Mouse (Mus musculus) spleen, postnatal 14 days (tissue): ENCODE data around the gene Zbtb25.

Source experiments
- DNase-seq, 2 experiments: peaks; one replicate each; pipeline ENCODE4 v3.0.0; 2021 to 2022; ENCODE audit warnings: low spot score in 2 of 2

Zbtb25 gene

DNA sequence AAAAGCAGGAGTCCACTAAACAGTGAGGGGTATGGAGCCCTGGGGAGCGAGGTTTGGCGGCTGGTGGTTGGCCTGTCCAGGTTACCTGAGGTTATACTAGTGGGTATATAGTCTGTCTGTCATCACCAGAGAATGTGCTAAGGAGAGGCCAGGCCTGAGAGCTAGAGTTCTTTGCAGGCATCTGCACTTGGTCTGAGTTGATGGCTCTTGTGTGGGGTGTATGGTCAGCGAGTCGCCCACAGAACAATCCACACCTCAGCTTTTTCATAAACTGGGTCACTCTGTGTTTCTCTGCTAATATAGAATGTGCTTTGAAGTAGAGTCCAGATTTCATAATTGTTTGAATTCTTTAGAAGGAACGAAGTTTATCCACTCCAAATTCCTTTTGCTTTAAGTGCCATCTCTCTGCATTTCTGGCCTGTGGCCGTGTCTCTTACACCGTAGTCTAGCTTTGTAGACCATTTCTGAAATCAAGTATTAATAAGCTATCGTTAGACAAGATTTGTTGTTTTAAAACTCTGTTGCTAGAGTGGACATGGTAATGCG, 70.0 kb downstream of the Zbtb25 start:
- no peak for DNase-seq

DNA sequence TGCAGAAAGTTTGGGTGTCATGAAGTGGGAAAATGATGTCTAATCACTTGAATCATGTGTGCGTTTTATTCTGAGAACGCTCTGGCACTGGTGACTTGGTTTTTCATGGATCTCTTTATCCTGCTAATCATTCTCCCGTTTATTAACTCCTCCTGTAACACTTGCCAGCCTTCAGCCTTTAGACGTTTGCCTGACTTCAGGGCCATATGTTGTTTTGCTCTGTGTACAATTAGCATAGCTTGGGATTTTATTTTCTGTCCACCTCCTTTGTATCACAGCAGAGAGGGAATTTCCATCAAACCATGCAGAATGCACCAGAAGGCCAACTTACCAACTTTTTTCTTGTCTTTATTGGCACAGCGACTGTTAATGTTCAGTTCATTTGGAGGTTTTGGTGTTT, 71.6 kb downstream of the Zbtb25 start:
- DNase-seq: no peak
